Mouse (Mus musculus) ovary, postnatal 10 days (tissue): Measurements from ENCODE around the gene Sept9.

Source experiments
- DNase-seq: peaks from one replicate; pipeline ENCODE4 v3.0.0; 2022; ENCODE audit warnings: low spot score

Gene Sept9

GRCm38 (mm10) chr11:117199282-117200175 lies at the start of gene Sept9:
Gene Sept9, plus strand, starts transcription at chr11:117199661.
- DNase-seq, result no peak

GRCm38 (mm10) chr11:117150467-117150966 lies 48.9 kb upstream of the Sept9 start:
- DNase-seq, result no peak

- no peak for DNase-seq
These were observed 48.0 kb upstream of the Sept9 start for GRCm38 (mm10) chr11:117151461-117151860.

- no peak for DNase-seq
These were observed 46.9 kb upstream of the Sept9 start for GRCm38 (mm10) chr11:117152541-117152940.

- DNase-seq, result no peak
These were observed 45.9 kb upstream of the Sept9 start for GRCm38 (mm10) chr11:117153553-117153952.

GRCm38 (mm10) chr11:117154088-117154815 lies 45.2 kb upstream of the Sept9 start:
- DNase-seq, result no peak

GRCm38 (mm10) chr11:117156725-117157124 lies 42.7 kb upstream of the Sept9 start:
- DNase-seq, result no peak

- DNase-seq, result no peak
These were observed 41.1 kb upstream of the Sept9 start for GRCm38 (mm10) chr11:117158343-117158742.

- no peak for DNase-seq
These were observed 40.1 kb upstream of the Sept9 start for GRCm38 (mm10) chr11:117159257-117159945.

- no peak for DNase-seq
These were observed 39.5 kb upstream of the Sept9 start for GRCm38 (mm10) chr11:117159946-117160307.

- DNase-seq, result no peak
These were observed 38.7 kb upstream of the Sept9 start for GRCm38 (mm10) chr11:117160791-117161190.

GRCm38 (mm10) chr11:117161574-117161973 lies 37.9 kb upstream of the Sept9 start:
- no peak for DNase-seq

- no peak for DNase-seq
These were observed 36.4 kb upstream of the Sept9 start for GRCm38 (mm10) chr11:117163098-117163497.

- DNase-seq, result no peak
These were observed 35.7 kb upstream of the Sept9 start for GRCm38 (mm10) chr11:117163771-117164170.

GRCm38 (mm10) chr11:117168278-117169087 lies 31.0 kb upstream of the Sept9 start:
- DNase-seq, result no peak

GRCm38 (mm10) chr11:117169088-117169635 lies 30.3 kb upstream of the Sept9 start:
- no peak for DNase-seq

- no peak for DNase-seq
These were observed 29.5 kb upstream of the Sept9 start for GRCm38 (mm10) chr11:117169801-117170565.

GRCm38 (mm10) chr11:117174098-117174892 lies 25.2 kb upstream of the Sept9 start:
- no peak for DNase-seq

GRCm38 (mm10) chr11:117174924-117175323 lies 24.5 kb upstream of the Sept9 start:
- DNase-seq, result peak; percentile 23

GRCm38 (mm10) chr11:117175472-117175871 lies 24.0 kb upstream of the Sept9 start:
- DNase-seq, result no peak
